Mouse (Mus musculus): ENCODE measurements around the gene Sec31b. TPM values are rescaled to one million over a fixed set of nuclear protein-coding genes. Genes with fewer than 3 reads are reported as not detected.

Gene Sec31b
- polyA plus RNA-seq, 1 experiment from 2014 or later: 0.38 TPM

DNA sequence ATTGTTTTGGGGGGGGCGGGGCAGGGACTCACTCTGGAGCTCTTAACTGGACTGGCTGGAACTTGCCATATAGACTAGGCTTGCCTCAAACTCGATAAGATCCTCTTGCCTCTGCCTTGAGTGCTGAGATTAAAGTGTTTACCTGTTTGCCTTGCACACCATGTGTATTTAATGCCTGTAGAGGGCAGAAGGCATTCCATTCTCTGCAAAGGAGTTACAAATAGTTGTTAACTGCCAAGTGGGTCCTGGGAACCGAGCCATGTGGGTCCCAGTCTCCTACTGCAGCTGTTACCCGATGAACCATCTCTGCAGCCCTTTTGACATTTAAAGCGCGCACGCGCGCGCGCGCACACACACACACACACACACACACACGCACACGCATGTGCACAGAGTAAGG lies 18.3 kb upstream of the Sec31b start:
- H3K27me3 ChIP-seq: no peaks in the 10 kb centered on the region
- H3K9me3 ChIP-seq: no peaks in the 10 kb centered on the region
- peak overlapping the region; percentile 76; the same call in 1 of the 2 replicates for H3K4me3 ChIP-seq
- WGBS: 91% methylated on average over 14 of the region's 14 CpGs
- H3K4me1 ChIP-seq (replicated peaks): peaks cover 27% of the 10 kb centered on the region
- peaks cover 38% of the 10 kb centered on the region for H3K36me3 ChIP-seq
- H3K27ac ChIP-seq (replicated peaks): no peak overlapping the region
- H3K4me2 ChIP-seq: peak overlapping the region; percentile 80; the same call in 1 of the 2 replicates
- H3K9ac ChIP-seq: no peak overlapping the region
- no peak for ATAC-seq (ENCODE audit: low FRiP score, low read depth)

DNA sequence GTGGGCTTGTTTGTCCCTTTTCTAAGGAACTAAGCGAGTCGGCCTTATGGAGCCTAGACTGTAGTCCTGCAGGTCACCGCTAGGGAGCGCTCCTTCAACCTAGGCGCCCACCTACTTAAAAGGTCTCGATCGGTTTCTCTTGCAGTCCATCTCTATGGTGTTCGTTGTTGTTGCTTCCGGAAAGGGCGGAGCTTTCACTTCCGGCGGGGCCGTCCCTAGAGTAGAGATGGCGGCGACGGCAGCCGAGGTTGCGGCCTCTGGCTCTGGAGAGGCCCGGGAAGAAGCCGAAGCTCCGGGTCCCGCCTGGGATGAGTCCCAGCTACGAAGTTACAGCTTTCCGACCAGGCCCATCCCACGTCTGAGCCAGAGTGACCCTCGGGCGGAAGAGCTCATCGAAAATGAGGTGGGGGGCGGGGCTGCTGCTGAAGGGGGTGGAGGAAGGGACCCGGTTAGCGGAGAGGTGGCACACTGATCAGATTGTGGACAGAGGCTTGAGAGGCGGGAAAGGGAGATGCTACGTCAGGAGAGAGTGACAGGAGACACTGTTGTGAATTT lies 17.1 kb upstream of the Sec31b start, which contains the start of gene Hif1an:
TSS of gene Hif1an (plus strand) at position 199 of the 555 bp plus-strand sequence.
- peak; percentile 97 for ATAC-seq (ENCODE audit: low FRiP score, low read depth)
- Histone ChIP-seq H3K4me1 (replicated peaks) (peaks cover 27% of the 10 kb centered on the region), H3K27ac (replicated peaks) (peak within 1 kb of the TSS; percentile 82), H3K27me3 (peaks cover 3% of the 10 kb centered on the region; the same call in 1 of the 2 replicates), H3K9me3 (no peaks in the 10 kb centered on the region), H3K36me3 (peaks cover 26% of the 10 kb centered on the region), H3K9ac (peak within 1 kb of the TSS; percentile 74), H3K4me3 (peak within 1 kb of the TSS; percentile 76), H3K4me2 (peak within 1 kb of the TSS; percentile 80)
- WGBS: under 1% methylated on average over 33 of the region's 33 CpGs

DNA sequence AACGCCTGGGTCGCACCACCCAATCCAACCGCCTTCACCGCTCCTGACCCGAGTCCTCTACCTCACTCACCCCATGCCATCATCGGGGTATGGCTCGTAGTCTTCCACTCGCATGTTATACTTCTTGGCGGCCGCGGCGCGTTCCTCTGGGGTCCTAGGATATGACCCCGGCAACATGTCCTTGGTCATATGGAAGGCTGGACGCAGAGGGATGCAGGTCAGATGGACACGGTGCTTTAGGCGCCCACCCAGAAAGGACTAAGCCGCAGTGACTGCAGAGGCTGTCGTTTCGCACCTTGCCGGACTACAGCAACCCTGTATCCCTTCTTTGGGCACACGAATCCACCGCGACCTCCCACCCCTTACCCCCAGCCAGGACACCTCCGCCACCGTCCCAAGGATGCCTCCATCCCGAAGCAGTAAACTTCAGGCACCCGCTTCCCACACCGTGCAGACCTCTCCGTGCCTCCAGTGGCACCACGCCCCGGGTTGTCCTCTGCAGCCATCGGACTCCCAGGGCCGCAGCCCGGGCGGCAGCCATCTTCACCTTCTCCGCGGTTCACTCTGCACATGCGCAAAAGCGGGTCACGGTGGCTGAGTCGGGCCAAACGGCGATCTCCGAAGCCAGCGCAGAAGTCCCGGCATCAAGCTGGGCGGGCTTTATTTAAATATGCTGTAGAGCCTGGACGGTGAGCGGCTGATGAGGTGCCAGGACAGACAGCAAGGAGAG lies 9.4 kb upstream of the Sec31b start, which contains the start of gene Ndufb8:
TSS of gene Ndufb8 (minus strand) at position 580 of the 730 bp plus-strand sequence.
- H3K9ac ChIP-seq: peak within 1 kb of the TSS; percentile 91
- H3K27me3 ChIP-seq: peaks cover 3% of the 10 kb centered on the region; the same call in 1 of the 2 replicates
- H3K4me2 ChIP-seq: peak within 1 kb of the TSS; percentile 89
- H3K4me1 ChIP-seq (replicated peaks): peaks cover 17% of the 10 kb centered on the region
- H3K27ac ChIP-seq (replicated peaks): peak within 1 kb of the TSS; percentile 88
- H3K36me3 ChIP-seq: peaks cover 30% of the 10 kb centered on the region
- peak within 1 kb of the TSS; percentile 96 for H3K4me3 ChIP-seq
- H3K9me3 ChIP-seq: no peaks in the 10 kb centered on the region
- peak; percentile 90 for ATAC-seq (ENCODE audit: low FRiP score, low read depth)
- under 1% methylated on average over 50 of the region's 50 CpGs for WGBS

DNA sequence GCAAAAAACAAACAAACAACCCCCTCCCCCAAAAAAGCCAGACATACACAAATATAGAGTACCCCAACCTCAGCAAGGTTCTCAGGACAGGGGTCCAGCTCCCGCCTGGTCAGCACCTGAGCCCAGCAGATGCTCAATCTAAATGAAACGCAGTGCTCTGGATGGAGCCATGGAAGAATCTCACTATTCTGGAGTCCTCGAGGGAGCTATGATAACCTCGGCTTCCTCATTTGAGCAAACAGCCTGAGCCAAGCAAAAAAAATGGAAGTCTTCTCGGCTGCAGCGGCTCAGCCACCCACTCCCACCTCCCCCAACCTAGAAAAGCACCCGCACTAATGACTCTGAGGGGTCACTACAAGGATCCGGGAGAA lies 8.8 kb upstream of the Sec31b start:
- H3K4me3 ChIP-seq: peak overlapping the region; percentile 96
- H3K4me1 ChIP-seq (replicated peaks): peaks cover 17% of the 10 kb centered on the region
- H3K27ac ChIP-seq (replicated peaks): peak overlapping the region; percentile 88
- 0 out of 2 replicates have a peak, but pooled peaks have one; percentile 5 for ATAC-seq (ENCODE audit: low FRiP score, low read depth)
- peaks cover 36% of the 10 kb centered on the region for H3K36me3 ChIP-seq
- WGBS: 3% methylated on average over 8 of the region's 8 CpGs
- H3K9ac ChIP-seq: peak overlapping the region; percentile 91
- H3K27me3 ChIP-seq: peaks cover 3% of the 10 kb centered on the region; the same call in 1 of the 2 replicates
- peak overlapping the region; percentile 89 for H3K4me2 ChIP-seq
- H3K9me3 ChIP-seq: no peaks in the 10 kb centered on the region

DNA sequence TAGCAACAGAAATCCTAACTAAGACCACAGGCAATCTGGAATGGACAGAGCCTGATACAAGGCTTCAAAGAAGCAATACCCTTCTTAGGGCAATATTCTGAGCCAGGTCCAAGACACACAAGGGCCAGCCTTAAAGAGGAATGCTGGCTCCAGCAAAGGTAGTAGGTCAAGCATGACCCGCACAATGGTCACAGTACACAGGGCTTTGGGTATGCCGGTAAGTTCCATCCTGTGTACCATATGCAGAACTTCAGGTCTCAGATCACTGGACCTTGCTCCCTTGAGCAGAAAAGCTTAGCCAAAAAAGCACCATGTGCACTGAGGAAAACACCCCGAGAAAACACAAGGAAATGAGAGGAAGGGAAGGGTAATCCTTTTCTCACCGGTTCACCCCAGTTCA lies 7.6 kb upstream of the Sec31b start:
- Histone ChIP-seq H3K4me2 (peak overlapping the region; percentile 89), H3K4me1 (replicated peaks) (peaks cover 17% of the 10 kb centered on the region), H3K27me3 (no peaks in the 10 kb centered on the region), H3K36me3 (peaks cover 47% of the 10 kb centered on the region), H3K4me3 (0 out of 2 replicates have a peak overlapping the region, but pooled peaks have one; percentile 96), H3K9ac (no peak overlapping the region), H3K9me3 (no peaks in the 10 kb centered on the region), H3K27ac (replicated peaks) (no peak overlapping the region)
- ATAC-seq (ENCODE audit: low FRiP score, low read depth): no peak
- WGBS: 96% methylated on average over 4 of the region's 4 CpGs

DNA sequence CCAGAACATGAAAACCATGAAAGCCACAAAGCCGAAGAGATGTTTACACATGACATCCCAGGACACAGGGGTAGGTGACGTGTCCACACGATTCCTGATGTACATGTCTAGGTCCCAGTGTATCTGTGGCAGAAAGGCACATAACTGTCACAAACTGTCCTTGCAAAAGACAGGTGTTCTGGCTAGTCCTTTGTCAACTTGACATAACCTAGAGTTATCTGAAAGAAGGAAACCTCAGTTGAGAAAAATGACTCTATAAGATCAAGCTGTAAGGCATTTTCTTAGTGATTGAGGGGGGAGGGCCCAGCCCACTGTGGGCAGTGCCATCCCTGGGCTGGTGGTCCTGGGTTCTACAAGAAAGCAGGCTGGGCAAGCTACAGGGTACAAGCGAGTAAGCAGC lies 7.1 kb upstream of the Sec31b start, which contains the start of gene Gm20538:
TSS of gene Gm20538 (minus strand) at position 101 of the 400 bp plus-strand sequence.
- Histone ChIP-seq H3K27me3 (no peaks in the 10 kb centered on the region), H3K4me1 (replicated peaks) (peaks cover 17% of the 10 kb centered on the region), H3K9me3 (no peaks in the 10 kb centered on the region), H3K4me2 (peak within 1 kb of the TSS; percentile 89), H3K27ac (replicated peaks) (no peak within 1 kb of the TSS), H3K36me3 (peaks cover 53% of the 10 kb centered on the region), H3K4me3 (peak within 1 kb of the TSS; percentile 96; the same call in 1 of the 2 replicates), H3K9ac (no peak within 1 kb of the TSS)
- WGBS: 96% methylated on average over 4 of the region's 4 CpGs
- no peak for ATAC-seq (ENCODE audit: low FRiP score, low read depth)

DNA sequence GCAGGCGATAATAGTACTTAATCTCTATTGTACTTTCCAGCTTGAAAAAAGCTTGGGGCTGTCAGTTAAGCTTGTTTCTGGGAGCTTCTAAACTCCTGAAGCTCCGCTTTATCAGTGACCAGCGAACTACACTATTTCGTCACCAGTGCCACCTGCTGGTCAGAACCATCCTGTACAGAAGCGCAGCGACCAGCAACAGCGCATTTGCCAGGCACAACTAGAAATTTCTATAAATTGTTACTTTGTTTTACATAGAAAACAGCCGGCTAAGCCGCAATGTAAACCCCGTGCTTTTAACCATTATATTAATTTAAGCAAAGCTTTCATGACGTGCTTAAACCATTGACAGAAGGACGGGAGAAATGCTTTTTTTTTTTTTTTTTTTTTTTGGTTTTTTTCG lies 889 bp downstream of the Sec31b start:
- Histone ChIP-seq H3K9me3 (peaks cover 6% of the 10 kb centered on the region; the same call in 1 of the 2 replicates), H3K4me3 (peak overlapping the region; percentile 40; the same call in 1 of the 2 replicates), H3K4me1 (replicated peaks) (peaks cover 9% of the 10 kb centered on the region), H3K27me3 (peaks cover 14% of the 10 kb centered on the region; the same call in 1 of the 2 replicates), H3K4me2 (peak overlapping the region; percentile 89), H3K36me3 (peaks cover 22% of the 10 kb centered on the region), H3K27ac (replicated peaks) (no peak overlapping the region), H3K9ac (no peak overlapping the region)
- no peak for ATAC-seq (ENCODE audit: low FRiP score, low read depth)
- 2% methylated on average over 13 of the region's 13 CpGs for WGBS

DNA sequence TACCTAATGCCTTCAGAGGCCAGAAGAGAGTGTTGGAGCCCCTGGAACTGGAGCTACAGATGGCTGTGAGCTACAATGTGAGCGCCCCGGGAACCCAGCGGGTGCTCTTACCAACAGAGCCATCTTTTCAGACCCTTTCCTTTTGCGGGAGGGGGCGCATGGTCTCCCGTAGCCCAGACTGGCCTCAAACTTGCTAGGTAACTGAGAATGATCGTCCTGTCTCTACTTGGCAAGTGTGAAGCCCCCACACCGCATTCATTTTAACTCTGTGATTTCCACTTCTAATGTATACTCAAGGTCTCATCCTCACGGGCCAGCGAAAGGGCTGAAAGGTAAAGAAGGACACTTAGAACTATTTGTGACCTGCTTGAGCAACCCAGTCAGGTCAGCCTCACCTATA lies 1.3 kb downstream of the Sec31b start:
- no peak for ATAC-seq (ENCODE audit: low FRiP score, low read depth)
- H3K27ac ChIP-seq (replicated peaks): no peak overlapping the region
- no peak overlapping the region for H3K4me2 ChIP-seq
- peaks cover 18% of the 10 kb centered on the region for H3K36me3 ChIP-seq
- H3K9me3 ChIP-seq: peaks cover 6% of the 10 kb centered on the region; the same call in 1 of the 2 replicates
- H3K27me3 ChIP-seq: peaks cover 14% of the 10 kb centered on the region; the same call in 1 of the 2 replicates
- peaks cover 9% of the 10 kb centered on the region for H3K4me1 ChIP-seq (replicated peaks)
- H3K9ac ChIP-seq: no peak overlapping the region
- 51% methylated on average over 10 of the region's 10 CpGs for WGBS
- no peak overlapping the region for H3K4me3 ChIP-seq

DNA sequence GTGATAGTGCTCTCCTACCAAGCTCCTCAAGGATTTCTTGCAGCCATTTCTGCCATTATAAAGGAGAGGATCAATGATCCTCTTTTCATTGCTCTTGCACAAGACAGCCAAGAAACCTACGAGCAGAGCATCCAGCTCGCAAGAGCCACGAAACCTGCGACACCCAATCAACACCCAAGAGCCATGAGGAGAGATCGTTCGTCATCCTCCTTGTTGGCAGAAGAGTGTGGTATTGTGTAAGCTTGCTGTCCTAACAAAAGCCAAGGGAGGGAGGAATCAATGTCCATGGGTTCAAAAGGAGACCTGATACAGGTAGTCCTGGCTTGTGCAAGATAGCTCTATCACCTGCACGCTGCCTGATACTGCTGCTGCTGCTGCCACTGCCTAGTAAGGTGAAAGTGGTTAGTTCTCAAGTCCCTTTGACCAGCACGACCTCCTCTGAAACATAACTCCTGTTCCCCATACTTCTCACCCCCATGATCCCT lies 2.9 kb downstream of the Sec31b start:
- H3K4me1 ChIP-seq (replicated peaks): peaks cover 9% of the 10 kb centered on the region
- no peak overlapping the region for H3K4me3 ChIP-seq
- no peak overlapping the region for H3K4me2 ChIP-seq
- peaks cover 2% of the 10 kb centered on the region; the same call in 1 of the 2 replicates for H3K36me3 ChIP-seq
- peaks cover 6% of the 10 kb centered on the region; the same call in 1 of the 2 replicates for H3K9me3 ChIP-seq
- no peak for ATAC-seq (ENCODE audit: low FRiP score, low read depth)
- peaks cover 14% of the 10 kb centered on the region; the same call in 1 of the 2 replicates for H3K27me3 ChIP-seq
- 92% methylated on average over 8 of the region's 8 CpGs for WGBS
- H3K9ac ChIP-seq: no peak overlapping the region
- H3K27ac ChIP-seq (replicated peaks): no peak overlapping the region

DNA sequence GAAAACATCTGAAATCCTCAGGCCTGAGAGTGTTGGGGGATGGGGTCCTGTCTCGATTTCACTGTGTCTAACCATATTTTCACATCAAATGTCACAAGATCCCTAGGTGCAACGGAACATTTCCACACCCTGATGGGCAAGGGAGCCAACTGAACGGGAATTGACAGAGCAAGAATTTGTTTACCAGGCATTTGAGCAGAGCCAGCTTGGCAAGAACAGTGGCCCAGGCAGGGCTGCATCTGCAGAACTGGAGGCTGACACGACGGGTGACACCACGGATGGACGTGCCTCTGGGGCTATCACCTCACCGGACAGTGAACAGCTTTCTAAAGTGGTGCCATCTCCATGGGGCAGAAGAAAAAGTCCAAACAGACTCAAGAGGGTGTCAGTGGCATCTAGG lies 8.2 kb downstream of the Sec31b start:
- H3K36me3 ChIP-seq: no peaks in the 10 kb centered on the region
- H3K4me2 ChIP-seq: no peak overlapping the region
- ATAC-seq (ENCODE audit: low FRiP score, low read depth): no peak
- no peaks in the 10 kb centered on the region for H3K27me3 ChIP-seq
- no peaks in the 10 kb centered on the region for H3K4me1 ChIP-seq (replicated peaks)
- H3K9ac ChIP-seq: no peak overlapping the region
- peaks cover 6% of the 10 kb centered on the region; the same call in 1 of the 2 replicates for H3K9me3 ChIP-seq
- no peak overlapping the region for H3K27ac ChIP-seq (replicated peaks)
- H3K4me3 ChIP-seq: no peak overlapping the region
- 90% methylated on average over 8 of the region's 8 CpGs for WGBS

DNA sequence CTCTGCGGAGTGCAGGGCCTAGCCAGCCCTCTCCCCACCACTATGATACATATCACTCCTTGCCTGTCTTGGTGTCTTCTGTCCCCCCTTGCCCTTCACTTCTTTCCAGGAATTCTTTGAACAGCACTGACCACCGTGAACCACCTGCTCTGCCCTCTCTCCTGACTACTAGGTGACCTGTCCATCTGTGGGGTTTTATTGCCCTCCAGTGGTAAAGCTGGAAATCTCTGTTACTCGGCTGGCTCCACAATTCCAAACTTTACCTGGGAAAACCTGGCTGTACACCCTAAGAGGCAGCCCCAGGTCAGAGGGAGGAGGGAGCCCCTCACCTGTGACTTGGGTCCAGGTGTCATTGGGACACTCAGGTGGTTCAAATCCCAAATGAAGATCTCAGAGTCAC lies 10.3 kb downstream of the Sec31b start:
- peak; percentile 56; the same call in 1 of the 2 replicates for ATAC-seq (ENCODE audit: low FRiP score, low read depth)
- H3K9ac ChIP-seq: no peak overlapping the region
- WGBS: 32% methylated on average over 3 of the region's 3 CpGs

DNA sequence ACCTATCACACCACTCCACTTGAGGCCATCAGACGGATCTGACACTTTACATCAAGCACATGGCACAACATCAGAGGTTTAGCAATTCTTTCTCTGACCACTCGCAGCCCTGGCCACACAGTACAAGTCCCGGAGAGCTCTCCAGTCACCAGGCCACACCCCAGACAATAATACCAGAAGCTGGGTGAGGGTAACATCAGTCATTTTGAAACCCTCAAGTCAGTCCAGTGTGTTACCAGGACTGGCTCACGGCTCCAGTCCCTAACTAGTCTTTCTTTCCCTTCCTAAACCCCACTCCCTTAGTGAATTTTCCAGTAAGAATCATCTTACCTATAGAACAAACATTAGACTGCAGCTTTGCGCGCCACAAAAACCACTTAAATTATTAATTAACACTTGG lies 15.6 kb downstream of the Sec31b start:
- no peak for ATAC-seq (ENCODE audit: low FRiP score, low read depth)
- Histone ChIP-seq H3K27ac (replicated peaks) (no peak overlapping the region), H3K36me3 (no peaks in the 10 kb centered on the region), H3K9me3 (no peaks in the 10 kb centered on the region), H3K27me3 (peaks cover 10% of the 10 kb centered on the region; the same call in 1 of the 2 replicates), H3K9ac (no peak overlapping the region), H3K4me2 (no peak overlapping the region), H3K4me3 (no peak overlapping the region), H3K4me1 (replicated peaks) (no peaks in the 10 kb centered on the region)
- WGBS: 85% methylated on average over 6 of the region's 6 CpGs

More for the DNA sequence above, 10.3 kb downstream of the Sec31b start:
- no peak overlapping the region for H3K4me3 ChIP-seq
- H3K4me1 ChIP-seq (replicated peaks): no peaks in the 10 kb centered on the region
- no peak overlapping the region for H3K4me2 ChIP-seq
- no peak overlapping the region for H3K27ac ChIP-seq (replicated peaks)
- 0 out of 2 replicates have a peak, but pooled peaks cover under 1% of the 10 kb centered on the region for H3K27me3 ChIP-seq
- no peaks in the 10 kb centered on the region for H3K9me3 ChIP-seq
- H3K36me3 ChIP-seq: no peaks in the 10 kb centered on the region
